Mouse (Mus musculus): ENCODE data around the gene Ppp2r5a. TPM values are rescaled to one million over a fixed set of nuclear protein-coding genes. Genes with fewer than 3 reads are reported as not detected.
A peak's percentile ranks its signal among the peaks of the same experiment; 100 is the strongest.

The Ppp2r5a gene
- total RNA-seq, 2 experiments from 2014 or later: 225 TPM

DNA sequence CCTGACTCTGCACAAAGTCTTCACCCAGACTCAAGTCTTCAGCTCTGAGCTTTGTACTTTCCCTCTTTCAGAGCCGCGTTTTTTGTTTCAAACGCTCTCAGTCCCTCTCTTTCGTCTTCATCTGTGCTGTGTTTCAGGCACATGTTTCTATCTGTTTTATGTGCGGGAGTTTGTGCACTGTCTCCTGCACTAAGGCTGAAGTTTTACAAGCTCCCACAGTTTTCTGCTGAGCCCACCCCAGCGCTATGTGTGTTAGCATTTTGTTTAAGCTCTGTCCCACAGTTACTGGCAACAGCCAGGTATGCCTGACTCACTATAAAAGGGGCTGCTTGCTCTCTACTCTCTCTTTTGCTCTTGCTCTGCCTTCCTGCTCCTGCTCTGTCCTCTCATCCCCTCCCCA lies 16.3 kb upstream of the Ppp2r5a start:
- DNase-seq: no peak

DNA sequence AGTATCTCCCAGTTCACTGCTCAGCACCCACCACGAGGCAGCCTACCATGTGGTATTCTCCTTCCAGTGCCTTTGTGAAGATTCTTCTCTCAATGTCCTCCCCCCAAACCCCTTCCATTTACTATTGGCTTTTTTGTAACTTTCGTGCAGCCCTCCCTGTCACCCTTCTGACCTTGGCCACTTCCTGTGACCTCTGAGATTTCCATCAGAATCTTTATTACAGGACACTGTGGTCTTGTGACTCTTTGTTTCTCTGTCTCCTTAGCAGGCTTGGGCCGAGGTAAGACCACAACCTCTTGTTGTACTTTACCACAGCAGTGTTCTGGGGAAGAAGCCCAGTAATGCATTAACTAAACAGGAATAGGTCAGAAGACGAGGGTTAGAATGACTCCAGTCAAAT lies 15.9 kb upstream of the Ppp2r5a start:
- DNase-seq: no peak

DNA sequence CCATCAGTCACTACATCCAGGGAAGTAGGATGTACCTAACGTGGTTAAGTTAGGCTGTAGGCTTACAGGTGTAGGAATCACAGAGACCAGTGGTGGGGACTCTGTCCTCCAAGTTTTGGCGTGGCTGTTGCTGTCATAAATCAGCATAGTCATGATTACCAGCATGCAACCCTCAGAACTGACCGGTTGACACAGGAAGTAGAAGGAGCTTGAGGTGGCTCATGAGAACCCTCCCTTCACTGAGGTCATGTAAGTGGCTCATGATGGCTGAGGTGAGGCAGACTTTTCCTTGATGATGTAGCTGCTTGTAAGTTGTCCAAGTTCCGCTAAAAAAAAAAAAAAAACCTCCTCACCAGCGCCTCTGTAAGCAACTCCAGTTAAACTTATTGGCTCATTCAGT lies 14.0 kb upstream of the Ppp2r5a start:
- no peak for DNase-seq

DNA sequence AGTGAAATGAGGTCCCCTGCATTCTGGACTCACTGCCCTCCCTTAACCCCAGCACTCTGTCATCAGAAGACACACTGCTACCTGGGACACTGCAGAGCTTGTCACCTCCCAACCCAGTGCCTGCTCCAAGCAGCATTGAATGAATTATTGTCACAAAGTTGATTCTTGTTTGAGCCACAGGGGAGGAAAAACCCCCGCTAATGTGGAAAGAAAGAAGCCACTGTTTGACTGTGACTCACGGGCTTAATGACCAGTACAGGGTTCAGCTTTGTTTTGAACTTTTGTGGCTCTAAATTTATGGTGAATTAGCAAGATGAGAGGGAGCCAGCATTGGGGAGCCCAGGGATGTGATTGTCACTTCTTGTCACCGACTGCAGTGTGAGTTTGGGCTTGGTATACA lies 13.5 kb upstream of the Ppp2r5a start:
- DNase-seq: no peak

DNA sequence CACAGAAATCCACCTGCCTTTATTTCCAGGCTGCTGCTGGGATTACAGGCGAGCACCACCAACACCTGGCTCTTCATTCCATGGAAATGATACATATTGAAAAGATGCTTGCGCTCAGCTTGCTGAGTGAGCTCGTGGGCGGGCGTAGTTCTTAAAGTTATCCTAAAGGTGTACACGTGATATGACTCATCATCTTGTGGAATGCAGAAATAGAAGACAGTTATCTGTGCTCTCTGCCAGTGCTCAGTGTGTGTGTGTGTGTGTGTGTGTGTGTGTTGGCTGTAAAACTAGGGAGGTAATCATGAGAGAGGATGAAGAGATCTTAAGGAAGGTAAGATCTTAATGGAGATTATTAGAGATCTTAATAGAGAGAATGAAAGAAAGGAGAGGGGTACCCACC lies 11.4 kb upstream of the Ppp2r5a start:
- DNase-seq: no peak

DNA sequence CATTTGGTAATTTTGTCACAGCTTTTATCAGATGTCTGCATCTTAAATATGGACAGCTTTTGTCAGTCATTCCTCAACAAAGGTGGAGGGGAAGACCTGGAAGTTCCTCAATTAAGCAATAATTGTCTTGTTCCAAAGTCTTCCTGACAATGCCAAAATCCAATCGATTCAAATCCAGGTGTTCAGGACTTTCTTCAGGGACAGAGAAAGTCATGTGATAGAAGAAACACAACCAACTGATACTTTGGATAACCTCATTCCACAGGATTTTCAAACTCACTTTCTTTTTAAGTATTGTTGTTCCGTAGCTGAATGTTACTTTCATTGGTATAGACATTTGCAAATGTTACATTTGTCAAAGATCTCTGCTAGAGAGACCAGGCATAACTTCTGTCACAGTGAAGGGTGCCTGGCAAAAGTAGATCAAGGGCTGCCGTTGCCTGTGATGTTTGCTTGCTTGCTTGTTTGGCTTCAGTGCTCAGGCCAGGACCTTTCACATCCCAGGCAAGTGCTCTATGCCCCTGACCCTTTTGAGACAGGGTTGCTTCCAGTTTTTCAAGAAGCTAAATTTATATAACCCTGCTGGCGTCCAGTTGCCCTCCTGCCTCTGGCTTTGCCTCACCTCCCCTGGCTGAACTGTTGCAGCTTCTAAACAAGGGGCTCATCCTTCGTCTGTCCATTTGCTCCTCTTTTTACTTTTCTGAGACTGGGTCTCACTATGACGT lies 10.8 kb upstream of the Ppp2r5a start:
- no peak for DNase-seq

DNA sequence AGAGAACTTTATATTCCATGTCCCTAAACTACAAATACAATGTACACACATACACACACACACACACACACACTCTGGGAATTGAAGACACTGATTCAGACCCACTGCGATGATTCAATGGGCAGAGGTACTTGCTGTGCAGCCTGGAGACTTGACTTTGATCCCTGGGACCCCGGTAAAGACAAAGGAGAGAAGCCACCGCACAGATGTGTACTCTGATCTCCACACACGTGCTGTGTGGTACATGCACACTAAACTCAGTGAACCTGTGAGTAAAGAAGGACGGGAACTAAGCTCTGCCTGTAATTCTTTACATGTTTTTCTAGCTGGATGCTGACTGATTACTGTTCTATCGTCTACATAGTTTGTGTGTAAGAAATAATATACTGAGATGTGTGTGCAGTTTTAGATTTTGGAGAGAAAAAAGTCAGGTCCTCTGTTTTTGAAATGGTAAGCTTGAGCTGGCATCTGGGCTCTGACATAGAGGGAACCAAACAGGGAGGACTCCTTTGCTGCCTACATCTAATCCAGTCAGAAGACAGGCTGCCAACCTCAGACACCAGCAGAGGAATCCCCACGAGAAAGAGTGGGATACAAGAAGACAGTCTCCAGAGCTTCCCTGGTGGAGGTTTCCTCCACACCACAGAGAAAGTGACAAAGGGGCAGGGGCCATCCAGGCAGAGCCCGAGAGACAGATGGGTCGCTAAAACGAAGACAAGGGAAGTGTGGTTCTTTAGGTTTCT lies 7.4 kb upstream of the Ppp2r5a start:
- DNase-seq: no peak

DNA sequence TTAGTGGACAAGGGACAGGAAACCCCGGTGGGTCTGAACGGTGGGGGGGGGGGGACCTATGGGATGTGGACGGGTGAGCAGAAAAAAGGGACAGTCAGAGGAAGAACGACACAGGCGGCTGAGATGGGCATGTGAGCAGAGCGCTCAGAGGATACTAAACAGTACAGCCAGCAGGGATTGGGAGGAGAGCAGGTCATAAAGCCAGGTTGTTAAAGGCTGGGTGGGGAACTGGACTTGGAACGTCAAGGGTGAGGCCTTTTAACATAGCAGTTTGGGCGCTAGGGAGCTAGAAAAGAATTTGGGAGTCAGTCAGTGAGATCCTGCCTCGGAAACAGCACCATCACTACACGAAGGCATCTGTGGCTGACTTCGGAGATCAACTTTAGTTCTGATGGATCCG lies 4.2 kb upstream of the Ppp2r5a start:
- DNase-seq: no peak

DNA sequence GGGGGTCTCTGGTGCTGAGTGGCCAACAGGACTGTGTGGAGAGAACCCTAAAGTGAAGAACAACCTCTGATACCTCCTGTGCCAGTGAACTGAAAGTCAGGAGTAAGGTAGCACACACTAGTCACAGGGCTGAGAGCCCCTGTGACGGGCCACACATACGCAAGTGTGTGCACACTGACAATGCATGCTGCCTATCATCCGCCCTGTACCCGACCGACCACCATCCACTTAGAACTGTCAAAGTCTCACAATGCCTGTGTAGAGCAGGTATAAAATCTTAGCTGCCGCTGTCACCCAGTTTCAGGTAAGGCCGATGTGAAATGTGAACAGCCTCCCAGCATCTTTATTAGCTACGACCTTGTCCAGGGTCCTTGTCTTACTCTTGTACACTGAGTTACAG lies 3.4 kb upstream of the Ppp2r5a start:
- no peak for DNase-seq

DNA sequence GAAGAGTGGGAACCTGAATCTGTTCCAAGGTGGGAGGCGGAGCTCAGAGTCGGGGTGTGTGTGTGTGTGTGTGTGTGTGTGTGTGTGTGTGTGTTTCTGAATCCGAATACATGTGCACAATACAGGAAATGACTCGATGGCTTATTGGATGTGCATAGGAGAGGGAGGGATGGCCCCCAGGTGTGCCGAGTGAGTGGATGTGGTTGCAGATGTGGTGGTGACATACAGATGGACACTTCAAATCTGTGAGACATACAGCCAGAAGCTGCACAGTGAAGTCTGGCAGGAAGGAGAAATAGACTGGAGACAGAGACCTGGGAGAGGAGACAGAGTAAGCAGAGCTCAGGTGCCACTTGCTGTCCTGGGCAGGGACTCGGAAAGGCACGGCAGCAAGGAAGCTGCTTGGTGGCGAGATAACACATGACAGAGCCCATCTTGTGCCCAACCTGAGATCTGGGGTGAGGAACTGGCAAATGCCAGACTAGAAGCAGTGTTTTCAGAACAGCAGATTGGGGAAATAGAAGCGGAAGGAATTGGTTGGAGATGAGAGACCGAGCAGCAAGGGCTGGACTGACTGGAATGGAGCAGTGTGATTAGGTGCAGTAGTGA lies 1.8 kb upstream of the Ppp2r5a start:
- DNase-seq: no peak

DNA sequence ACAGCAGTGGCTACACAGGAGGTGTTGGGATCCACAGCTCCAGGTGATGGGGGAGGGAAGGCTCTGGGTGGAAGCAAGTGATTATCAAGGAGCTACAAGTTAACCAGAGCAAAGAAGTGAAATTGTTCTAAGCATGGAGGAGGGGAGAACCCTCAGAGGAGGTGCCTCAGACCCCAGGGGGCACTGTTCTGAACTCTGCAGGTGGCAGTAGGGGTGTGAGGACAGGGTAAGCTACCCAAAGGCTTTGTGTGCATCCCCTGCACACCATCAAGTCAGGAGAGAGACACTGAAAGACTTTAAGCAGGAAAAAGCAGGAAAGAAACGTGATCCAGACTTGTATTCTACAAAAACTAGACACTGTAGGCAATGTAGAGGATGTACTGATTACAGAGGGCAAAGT lies 1.2 kb upstream of the Ppp2r5a start:
- DNase-seq: no peak

DNA sequence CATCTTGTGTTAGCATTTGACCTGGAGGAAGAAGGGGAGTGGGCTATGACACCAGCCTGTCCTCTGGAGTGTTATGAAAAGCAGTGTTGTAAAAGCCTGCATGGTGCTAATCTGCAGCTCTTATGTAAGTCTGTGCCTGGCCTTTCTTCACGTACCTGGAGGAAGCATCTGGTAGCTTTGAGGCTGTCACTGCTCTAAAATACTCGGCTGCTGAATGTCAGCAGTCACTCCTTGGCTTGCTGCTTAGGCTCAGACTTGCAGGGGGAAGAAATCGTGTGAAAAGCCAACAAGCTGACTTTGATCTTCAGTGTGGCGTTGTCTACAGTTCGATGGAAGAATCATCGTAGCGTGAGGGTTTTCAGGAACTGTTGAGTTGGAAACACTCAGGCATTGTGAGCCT lies 566 bp downstream of the Ppp2r5a start:
- DNase-seq: no peak

DNA sequence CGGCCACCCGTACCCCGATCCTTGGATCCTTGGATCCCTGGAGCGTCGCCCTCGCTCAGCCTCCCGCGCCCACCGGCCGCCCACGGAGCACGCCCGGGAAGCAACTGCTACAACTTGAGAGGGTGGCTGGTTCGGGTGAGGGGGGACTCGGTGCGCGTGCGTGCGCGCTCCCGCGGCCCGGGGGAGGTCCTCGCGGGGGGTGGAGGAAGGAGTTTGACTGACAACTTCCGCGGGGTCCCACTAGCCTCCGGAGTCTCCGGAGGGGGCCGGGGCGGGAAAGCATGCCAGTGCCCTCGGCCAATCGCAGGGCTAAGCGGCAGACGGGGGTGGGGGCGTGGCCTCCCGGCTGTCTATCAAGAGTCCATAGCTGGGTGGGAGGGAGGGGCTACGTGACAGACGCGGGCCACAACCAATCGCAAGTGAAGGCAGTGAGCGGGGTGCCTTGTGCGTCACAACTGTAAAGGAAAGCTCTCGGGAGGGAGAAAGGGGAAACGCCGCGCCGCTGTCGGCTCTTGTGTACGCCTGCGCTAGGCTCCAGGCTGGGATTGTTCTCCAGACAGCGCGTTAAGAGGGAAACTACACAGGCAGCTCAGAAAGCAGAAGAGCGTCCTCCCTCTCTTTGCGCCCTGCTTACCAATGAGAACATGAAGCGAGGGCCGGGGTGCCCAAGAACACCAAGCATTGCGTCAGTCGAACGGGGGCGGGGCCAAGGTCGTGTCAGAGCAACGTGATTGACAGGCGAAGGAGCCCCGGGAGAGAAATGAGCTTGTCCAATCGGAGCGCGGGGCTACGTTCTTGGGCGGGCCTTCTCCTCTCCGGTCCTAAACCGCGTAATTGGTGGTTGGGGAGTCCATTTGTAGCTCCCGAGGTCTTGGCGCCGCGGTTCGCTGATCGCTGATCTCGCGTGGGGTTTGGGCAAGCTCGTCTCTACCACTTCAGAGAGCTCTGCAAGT lies 5.9 kb downstream of the Ppp2r5a start:
- peak; percentile 100 for DNase-seq

DNA sequence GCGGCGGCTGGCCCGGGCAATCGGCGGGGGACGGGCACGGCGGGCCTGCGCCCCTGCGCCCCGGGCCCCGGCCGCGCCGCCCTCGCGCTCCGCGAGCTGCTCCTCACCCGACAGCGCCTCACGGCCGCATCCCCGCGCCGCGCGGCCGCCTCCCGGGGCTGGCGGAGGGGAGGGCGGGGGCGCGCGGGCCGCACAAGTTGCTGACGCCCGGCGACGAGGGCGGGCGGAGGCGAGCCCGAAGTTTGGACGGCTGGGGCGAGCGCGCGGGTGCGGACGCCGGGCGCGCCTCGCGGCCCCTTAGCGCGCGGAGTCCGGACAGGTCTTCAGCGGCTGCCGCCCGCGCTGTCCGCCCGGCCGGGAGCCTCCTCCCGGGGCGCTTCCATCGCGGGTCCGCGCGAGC lies 6.6 kb downstream of the Ppp2r5a start:
- peak; percentile 75 for DNase-seq

DNA sequence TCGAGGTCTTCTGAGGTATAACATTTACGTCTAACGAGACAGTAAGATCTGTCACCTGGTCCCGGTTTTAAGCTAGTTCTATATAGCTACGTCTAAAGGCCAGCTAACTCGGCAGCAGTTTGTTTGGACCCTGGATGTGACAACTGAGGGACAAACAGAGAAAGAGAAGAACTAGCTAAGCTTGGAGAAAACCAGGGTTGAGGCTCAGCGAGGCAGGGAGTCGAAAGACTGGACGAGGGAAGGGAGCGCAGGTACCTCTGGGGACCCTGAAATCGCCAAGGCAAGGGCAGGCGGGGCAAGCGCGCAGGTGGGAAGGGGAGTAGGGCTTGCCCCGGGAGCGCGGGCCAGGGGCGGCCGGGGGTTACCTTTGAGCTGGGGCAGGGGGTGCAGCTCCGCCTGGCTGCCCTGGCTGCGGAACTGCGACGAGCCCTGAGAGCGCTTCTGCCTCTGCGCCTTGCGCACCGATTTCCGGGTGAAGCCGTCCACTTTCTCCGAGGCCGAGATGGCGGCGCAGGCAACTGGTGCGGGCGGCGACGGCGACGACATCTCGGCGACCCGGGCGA lies 7.1 kb downstream of the Ppp2r5a start:
- DNase-seq: peak; percentile 61

DNA sequence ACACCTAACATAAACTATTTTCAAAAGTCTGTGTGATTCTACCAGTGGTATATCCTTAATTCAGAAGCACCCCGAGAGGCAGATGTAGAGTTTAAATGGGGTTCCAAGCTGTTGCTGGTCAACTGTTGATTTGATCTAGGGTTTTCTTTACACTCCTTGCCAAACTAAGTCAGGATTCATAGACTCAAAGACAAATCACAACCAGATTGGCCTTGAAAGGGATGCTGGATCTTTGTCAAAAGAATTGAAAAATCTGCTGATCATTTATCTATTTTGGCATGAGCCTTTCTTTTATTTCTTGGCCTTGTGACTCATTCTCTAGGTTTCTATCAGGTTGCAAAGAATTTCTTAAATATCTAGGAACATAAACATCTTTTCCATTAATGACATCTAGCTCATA lies 7.9 kb downstream of the Ppp2r5a start:
- DNase-seq: no peak

DNA sequence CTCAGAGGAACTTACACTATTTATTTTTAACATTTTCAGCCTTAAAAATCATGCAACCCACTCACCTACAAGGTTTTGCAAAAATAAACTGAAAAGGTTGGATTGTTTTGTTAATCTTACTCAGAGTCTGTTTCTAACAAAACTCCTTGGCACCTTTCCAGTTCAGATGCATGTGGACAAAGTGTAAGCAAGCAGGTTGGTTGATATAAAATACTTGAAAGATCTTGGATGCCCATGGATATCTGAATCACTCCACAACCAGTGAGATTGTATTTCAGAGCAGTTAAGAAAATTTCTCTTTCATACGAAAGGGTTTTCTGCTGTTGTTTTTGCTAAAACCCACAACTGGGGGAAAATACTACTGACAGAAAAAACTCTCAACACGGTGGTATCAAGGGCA lies 8.9 kb downstream of the Ppp2r5a start:
- no peak for DNase-seq

DNA sequence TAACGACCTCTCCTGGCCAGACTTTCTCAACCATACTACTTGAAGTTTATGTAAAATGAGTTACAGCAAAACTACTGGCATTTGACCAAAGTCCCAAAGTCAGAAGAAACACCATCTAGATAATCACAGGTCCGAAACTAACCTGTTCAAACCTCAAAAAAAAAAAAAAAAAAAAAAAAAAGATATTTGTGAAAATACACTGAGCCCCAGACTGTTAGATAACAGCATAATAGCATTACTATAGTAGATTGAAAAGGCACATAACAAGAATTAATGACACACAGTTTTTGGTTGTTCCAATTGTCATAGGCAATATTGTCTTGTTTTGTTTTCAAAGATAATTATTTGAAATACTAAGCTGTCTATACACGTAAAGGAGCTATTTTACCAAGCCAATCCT lies 9.5 kb downstream of the Ppp2r5a start:
- DNase-seq: no peak

DNA sequence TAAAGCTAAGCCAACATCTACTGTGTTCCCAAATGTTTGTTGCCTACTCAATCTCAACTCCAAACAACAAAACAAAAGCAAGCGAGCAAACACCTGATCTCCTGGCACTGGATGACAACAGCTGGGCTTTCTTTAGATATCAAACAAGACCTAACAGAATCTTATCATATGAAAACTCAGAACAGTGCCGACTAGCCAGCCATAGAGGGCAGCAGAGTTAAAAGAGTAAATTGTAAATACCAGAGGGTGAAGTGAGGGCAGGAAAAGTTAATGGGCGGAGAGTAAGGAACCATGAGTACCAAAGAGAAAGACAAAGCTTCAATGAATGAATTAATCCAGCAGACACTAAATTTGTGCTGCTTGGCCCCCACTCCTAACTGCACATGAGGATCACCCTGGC lies 11.8 kb downstream of the Ppp2r5a start:
- DNase-seq: peak; percentile 70

DNA sequence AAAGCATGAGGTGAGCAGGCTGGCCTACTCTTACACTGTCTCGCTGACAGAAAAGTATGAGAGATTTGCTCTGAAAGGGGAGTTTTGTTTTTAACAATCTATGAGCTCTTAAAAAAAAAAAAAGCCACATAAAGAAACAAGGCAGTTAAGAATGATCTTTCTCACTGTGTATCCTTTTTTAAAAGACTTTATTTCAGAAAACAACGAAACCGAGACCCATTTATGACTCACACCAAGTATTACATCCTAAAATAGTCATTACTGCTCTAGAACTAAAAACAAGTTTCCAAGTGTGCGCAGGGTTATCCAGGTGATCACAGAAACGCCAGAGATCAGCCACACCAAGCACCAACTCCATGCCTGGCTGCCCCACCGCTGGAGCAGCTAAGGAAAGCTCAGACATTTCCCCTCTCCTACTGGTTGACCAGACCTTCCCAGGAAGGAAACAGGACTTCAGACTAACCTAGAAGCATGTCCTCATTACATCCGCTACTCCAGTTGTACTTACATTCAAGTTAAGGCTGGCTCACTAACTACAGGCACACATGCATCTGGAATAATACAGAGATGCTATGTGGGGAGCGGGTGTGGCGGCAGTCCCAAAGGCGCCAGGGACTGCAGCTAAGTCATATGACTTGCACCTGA lies 18.2 kb downstream of the Ppp2r5a start:
- DNase-seq: no peak

DNA sequence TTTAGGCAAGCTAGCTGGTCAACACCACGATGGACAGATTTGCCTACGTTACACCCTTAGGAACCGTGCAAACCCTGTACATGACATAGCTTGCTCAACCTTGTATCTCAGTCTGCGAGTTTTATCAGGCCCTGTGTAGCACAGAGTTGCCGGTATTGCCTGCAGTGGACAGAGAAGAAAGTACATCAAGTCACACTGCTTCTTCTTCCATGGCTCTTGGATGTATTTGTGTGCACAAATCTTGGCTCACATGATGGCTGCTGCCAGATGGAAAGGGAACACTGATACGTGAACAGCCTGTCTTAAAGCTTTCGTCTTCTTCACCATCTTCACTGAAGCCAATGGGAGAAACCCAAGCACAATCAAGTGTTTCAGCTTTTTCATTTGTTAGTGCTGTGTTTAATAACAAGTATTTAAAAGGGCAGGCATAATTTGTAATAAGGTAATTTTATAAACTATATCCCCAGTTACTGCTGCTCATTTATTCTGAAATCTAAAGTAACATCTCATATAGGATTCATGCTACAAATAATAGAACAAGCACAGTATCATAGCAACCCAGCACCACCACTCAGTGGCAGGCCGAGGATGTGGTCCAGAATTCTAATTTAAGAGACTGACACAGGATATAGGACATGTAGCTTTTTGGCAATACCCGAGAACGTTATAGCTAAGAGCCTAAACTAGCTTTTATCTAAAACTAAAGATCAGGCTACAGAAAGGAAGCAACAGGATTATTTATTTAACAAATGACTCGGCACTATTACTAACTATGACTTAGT lies 20.9 kb downstream of the Ppp2r5a start:
- no peak for DNase-seq
